Mouse (Mus musculus) kidney, adult 2 months (tissue): ENCODE data around the gene Spatc1l.

Experiments
- CTCF ChIP-seq: fragments of 200-500 bp; conservative IDR thresholded peaks from 2 replicates; pipeline ENCODE4 v1.5.1; 2011; ENCODE audit warnings: low read depth, mild to moderate bottlenecking, control low read depth, low read length, moderate library complexity, mixed read lengths; ENCODE audit not compliant: insufficient read depth, insufficient read length
- POLR2A ChIP-seq: fragments of 200-500 bp; IDR thresholded peaks from one replicate; pipeline ENCODE4 v1.6.1; 2011; ENCODE audit warnings: low read depth, low read length, control low read depth

DNA sequence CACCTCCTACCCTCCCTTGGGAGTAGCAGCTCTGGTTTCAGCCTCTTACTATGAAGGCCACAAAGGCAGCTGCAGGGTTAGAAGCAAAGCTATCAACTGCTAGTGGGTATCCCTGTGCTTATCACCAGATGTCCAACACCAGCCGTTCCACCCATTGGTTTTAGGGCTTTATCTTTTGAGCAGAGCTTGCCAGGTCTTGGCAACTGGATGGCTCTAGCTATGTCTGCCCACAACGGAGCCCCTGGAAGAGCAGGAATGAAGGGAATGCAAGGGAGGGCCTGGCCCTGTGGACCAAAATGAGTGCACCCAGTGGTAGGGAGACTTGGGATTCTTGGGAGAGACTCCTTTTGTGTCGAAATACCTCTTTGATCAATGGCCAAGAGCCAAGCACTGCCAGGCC, 40.6 kb downstream of the Spatc1l start:
- TF ChIP-seq CTCF (no peak), POLR2A (no peak)
